Mouse (Mus musculus) liver, embryonic 16.5 days (tissue): ENCODE data around the gene Znhit1. TPM values are rescaled to one million over a fixed set of nuclear protein-coding genes. Genes with fewer than 3 reads are reported as not detected.

Experiments used
- ATAC-seq: fragments of 200-750 bp; cut with Nextera tagmentation; 2 replicates; pipeline ENCODE4 v1.8.0; 2017; ENCODE audit warnings: low read depth, mild to moderate bottlenecking, moderate number of reproducible peaks, moderate library complexity
- H3K27ac ChIP-seq: fragments of 300-500 bp; sonication (generic); 2 replicates; pipeline ENCODE4 v1.5.1; 2014; ENCODE audit warnings: mild to moderate bottlenecking, low read length
- H3K27me3 ChIP-seq: fragments of 300-500 bp; sonication (generic); 2 replicates; pipeline ENCODE4 v1.6.1; 2014; ENCODE audit warnings: low read depth, low read length, mixed read lengths; ENCODE audit not compliant: control insufficient read depth, insufficient read depth
- H3K36me3 ChIP-seq: fragments of 300-500 bp; sonication (generic); 2 replicates; pipeline ENCODE4 v1.6.1; 2014; ENCODE audit warnings: mild to moderate bottlenecking; ENCODE audit not compliant: control insufficient read depth, insufficient read depth
- H3K4me1 ChIP-seq: fragments of 300-500 bp; sonication (generic); 2 replicates; pipeline ENCODE4 v1.6.1; 2014; ENCODE audit warnings: low read depth, low read length, mixed read lengths; ENCODE audit not compliant: control insufficient read depth
- H3K4me2 ChIP-seq: fragments of 300-500 bp; sonication (generic); 2 replicates; pipeline ENCODE4 v1.6.1; 2014; ENCODE audit warnings: low read depth, low read length, mixed read lengths
- H3K4me3 ChIP-seq: fragments of 300-500 bp; sonication (generic); 2 replicates; pipeline ENCODE4 v1.5.1; 2014; ENCODE audit warnings: low read depth, mild to moderate bottlenecking, low read length
- H3K9ac ChIP-seq: fragments of 300-500 bp; sonication (generic); 2 replicates; pipeline ENCODE4 v1.6.1; 2014; ENCODE audit warnings: low read depth, low read length
- H3K9me3 ChIP-seq: fragments of 300-500 bp; sonication (generic); replicated peaks from 2 replicates; pipeline ENCODE4 v1.6.1; 2016; ENCODE audit warnings: low read length; ENCODE audit not compliant: control insufficient read depth
- WGBS: fragments of 180-500 bp; shearing (Covaris S2); extraction: QIAGEN DNeasy Blood & Tissue Kit; methylation state at CpG from one replicate; pipeline ENCODE4 v1.1.7; 2014; ENCODE audit not compliant: insufficient replicate concordance; 5-methylcytosine and 5-hydroxymethylcytosine counted together
- polyA plus RNA-seq: library from polyadenylated mRNA; unstranded; fragments of >200 nt; fragmentation: Nextera tagmentation; extraction: Ambion mirVana; gene quantifications from 2 replicates; pipeline ENCODE4 v1.2.1, GENCODE M21; 2015

Znhit1 gene
- polyA plus RNA-seq, 1 experiment from 2014 or later: 52.2 TPM

DNA sequence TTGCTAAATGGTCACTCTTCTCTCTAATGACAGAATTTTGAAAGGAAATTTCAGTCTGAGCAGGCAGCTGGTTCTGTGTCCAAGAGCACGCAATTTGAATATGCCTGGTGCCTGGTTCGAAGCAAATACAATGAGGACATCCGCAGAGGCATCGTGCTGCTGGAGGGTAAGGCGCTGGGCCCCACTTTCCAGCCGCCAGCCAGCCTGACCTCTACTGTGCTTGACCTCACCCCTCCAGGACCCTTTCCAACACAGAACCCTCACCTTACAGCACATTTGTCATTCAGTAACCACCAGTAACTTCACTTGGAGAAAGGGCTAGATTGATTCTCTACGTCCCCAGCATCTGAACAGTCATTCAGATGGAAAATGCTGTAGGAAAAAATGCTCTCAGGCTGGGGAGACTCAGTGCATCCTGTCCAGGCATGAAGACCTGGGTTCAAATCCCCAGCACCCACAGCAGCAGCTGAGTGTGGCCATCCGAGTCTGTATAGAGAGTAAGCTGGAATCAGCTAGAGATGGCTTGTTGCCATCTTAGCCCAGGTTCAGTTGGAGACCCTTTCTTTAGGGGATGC lies 24.8 kb downstream of the Znhit1 start:
- H3K27ac ChIP-seq: peak overlapping the region; percentile 92
- H3K4me3 ChIP-seq: peak overlapping the region; percentile 82
- H3K9ac ChIP-seq: peak overlapping the region; percentile 88
- no peaks in the 10 kb centered on the region for H3K27me3 ChIP-seq
- peak overlapping the region; percentile 84 for H3K4me2 ChIP-seq
- ATAC-seq: no peak
- H3K4me1 ChIP-seq: peaks cover 48% of the 10 kb centered on the region
- peaks cover 6% of the 10 kb centered on the region for H3K36me3 ChIP-seq
- H3K9me3 ChIP-seq: no peaks in the 10 kb centered on the region
- WGBS: 68% methylated on average over 8 of the region's 8 CpGs

DNA sequence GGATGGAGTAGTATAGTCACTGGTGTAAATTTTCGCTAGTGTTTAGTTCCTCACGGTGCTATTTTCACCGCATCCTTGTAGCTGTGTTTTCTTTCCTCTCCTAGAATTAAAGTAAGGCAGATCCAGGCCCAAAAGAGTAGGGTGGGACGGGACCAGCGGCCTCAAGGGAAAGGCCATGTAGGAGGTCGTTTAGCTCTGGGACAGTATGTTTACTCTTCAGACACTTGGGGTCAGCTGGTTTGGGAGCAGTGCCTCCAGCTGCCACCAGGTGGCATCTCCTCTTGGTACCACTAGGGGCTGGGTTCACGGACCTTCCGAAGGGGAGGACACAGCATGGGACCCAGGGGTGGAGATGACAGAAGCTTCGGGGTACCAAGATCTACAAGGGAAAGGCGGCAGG lies 25.3 kb downstream of the Znhit1 start:
- no peaks in the 10 kb centered on the region for H3K27me3 ChIP-seq
- H3K4me3 ChIP-seq: peak overlapping the region; percentile 82
- WGBS: under 1% methylated on average over 10 of the region's 10 CpGs
- peaks cover 6% of the 10 kb centered on the region for H3K36me3 ChIP-seq
- H3K9ac ChIP-seq: peak overlapping the region; percentile 88
- no peaks in the 10 kb centered on the region for H3K9me3 ChIP-seq
- H3K4me1 ChIP-seq: peaks cover 48% of the 10 kb centered on the region
- ATAC-seq: peak; percentile 55
- peak overlapping the region; percentile 84 for H3K4me2 ChIP-seq
- peak overlapping the region; percentile 92 for H3K27ac ChIP-seq

DNA sequence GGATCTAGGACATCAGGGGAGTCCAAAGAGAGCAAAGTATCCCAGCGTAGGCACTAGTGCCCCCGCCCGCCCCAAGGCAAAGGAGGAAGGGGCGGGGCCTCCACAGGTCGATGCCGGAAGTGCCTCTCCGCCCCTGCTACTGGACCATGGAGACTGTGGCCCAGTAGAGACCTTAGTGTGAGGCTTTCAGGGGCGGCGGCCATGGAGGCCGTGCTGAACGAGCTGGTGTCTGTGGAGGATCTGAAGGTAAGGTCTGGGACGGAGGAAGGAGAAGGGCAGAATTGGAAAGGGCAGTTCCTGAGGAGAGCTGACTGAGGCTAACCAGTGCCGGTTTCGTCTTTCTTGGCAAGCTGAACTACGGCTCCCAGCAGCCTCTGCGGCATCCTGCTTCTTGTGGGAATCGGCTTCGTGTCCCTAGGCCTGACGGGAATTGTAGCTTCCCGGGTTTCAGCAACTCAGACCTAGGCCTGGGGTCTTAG lies 25.8 kb downstream of the Znhit1 start:
- Histone ChIP-seq H3K27ac (peak overlapping the region; percentile 92), H3K4me1 (peaks cover 46% of the 10 kb centered on the region), H3K9me3 (no peaks in the 10 kb centered on the region), H3K27me3 (no peaks in the 10 kb centered on the region), H3K4me2 (peak overlapping the region; percentile 84), H3K4me3 (peak overlapping the region; percentile 82), H3K36me3 (peaks cover 6% of the 10 kb centered on the region), H3K9ac (peak overlapping the region; percentile 88)
- WGBS: 0% methylated on average over 20 of the region's 20 CpGs
- peak; percentile 81 for ATAC-seq

DNA sequence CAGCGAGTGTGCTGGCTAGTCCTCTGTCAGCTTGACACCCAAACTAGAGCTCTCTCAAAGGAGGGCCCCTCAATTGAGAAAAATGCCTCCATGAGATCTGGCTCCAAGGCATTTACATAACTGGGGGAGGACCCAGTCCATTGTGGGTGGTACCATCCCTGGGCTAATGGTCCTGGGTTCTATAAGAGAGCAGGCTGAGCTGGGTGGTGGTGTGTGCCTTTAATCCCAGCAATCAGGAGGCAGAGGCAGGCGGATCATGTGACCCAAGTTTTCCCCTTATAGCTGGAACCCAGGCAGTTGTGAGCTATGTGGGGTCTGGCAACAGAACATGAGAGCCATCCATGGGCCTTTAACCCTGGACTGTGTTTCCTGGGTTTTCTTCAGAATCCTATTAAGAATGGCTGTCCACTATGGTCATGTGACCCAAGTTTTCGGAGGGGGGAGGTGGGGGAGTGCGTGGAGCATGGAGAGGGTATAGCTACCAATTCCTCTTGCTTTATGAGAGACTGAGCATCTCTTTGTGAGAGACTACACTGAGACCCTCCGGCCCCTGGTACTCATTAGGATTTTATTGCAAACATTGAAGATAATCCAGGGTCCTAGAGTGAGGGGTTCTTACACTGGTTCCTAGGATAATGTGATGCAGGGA lies 26.4 kb downstream of the Znhit1 start:
- Histone ChIP-seq H3K4me2 (peak overlapping the region; percentile 84), H3K9ac (peak overlapping the region; percentile 88), H3K4me3 (peak overlapping the region; percentile 82), H3K4me1 (peaks cover 40% of the 10 kb centered on the region), H3K36me3 (peaks cover 6% of the 10 kb centered on the region), H3K27ac (peak overlapping the region; percentile 92), H3K27me3 (no peaks in the 10 kb centered on the region), H3K9me3 (no peaks in the 10 kb centered on the region)
- WGBS: 29% methylated on average over 5 of the region's 5 CpGs
- no peak for ATAC-seq

DNA sequence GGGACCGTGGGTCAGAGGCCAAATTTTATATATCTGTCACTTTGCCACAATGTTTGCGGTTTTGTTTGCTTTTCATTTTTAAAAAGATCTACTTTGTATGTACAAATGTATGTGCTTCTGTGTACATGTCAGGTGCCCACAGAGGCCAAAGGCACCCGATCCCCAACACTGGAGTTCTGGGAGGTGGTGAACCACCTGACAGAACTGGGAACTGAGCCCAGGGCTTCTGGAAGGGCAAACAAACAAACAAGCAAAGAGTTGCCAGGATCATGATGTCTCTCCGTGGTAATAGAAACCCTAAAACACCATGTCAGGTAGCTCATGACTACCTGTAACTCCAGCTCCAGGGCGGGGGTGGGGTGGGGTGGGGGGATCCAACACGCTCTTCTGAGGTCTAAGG lies 27.8 kb downstream of the Znhit1 start:
- no peaks in the 10 kb centered on the region for H3K9me3 ChIP-seq
- ATAC-seq: no peak
- H3K9ac ChIP-seq: no peak overlapping the region
- no peaks in the 10 kb centered on the region for H3K27me3 ChIP-seq
- peaks cover 6% of the 10 kb centered on the region for H3K36me3 ChIP-seq
- WGBS: 75% methylated on average over 6 of the region's 6 CpGs
- peaks cover 30% of the 10 kb centered on the region for H3K4me1 ChIP-seq
- H3K4me3 ChIP-seq: no peak overlapping the region
- H3K4me2 ChIP-seq: no peak overlapping the region
- no peak overlapping the region for H3K27ac ChIP-seq

DNA sequence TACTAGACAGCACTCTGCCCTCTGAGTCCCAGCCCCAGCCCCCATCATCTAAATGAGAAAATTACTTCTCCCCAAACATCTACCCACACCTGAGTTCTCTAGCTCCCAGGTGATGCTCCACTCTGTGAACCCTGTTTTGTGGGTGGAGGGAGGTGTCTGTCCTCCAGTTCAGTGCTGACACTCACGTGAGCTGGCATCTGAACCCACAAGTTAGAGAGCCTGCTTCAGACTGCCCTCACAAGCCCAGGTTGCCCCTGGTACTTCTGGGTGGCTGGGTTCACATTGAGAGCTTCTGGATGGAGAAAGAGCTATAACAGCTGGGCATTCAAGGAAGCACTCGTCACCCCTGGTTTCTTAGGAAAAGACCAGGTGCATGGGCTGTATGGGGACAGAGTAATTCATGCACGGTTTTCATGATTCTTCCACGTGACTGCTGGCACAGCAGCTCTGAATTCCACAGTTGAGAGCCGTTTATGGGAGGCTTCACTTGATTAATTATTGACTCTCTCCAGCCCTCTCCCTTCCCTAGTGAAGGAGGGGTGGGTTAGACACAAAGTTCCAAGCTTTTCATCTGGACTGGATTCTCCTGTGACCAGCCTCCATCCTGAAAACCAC lies 28.7 kb downstream of the Znhit1 start:
- Histone ChIP-seq H3K9ac (no peak overlapping the region), H3K36me3 (peaks cover 6% of the 10 kb centered on the region), H3K4me3 (no peak overlapping the region), H3K9me3 (no peaks in the 10 kb centered on the region), H3K27me3 (no peaks in the 10 kb centered on the region), H3K27ac (no peak overlapping the region), H3K4me2 (no peak overlapping the region), H3K4me1 (peaks cover 23% of the 10 kb centered on the region)
- ATAC-seq: no peak
- 59% methylated on average over 5 of the region's 5 CpGs for WGBS

DNA sequence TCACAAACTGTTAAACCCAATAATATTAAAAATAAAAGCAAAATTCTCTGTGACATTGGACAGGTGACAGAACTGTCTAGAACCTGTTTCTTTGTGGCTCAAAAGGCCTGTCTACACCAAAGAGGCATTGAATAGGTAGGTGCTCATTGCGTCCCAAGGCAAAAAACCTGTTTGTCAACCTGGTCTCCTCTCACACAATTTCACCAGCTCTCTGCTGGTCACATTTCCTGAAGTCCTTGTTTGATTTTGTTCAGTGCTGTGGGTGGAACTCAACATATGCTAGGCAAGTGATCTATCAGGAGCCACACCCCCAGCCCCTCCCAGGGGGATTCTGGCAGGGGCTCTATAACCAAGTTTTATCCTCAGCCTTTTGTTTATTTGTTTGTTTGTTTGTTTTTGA lies 30.6 kb downstream of the Znhit1 start:
- no peak overlapping the region for H3K27ac ChIP-seq
- ATAC-seq: no peak
- no peaks in the 10 kb centered on the region for H3K36me3 ChIP-seq
- no peaks in the 10 kb centered on the region for H3K27me3 ChIP-seq
- H3K9me3 ChIP-seq: no peaks in the 10 kb centered on the region
- WGBS: 79% methylated on average over 1 of the region's 1 CpGs
- H3K4me3 ChIP-seq: no peak overlapping the region
- no peak overlapping the region for H3K9ac ChIP-seq
- peaks cover 19% of the 10 kb centered on the region for H3K4me1 ChIP-seq
- H3K4me2 ChIP-seq: no peak overlapping the region

DNA sequence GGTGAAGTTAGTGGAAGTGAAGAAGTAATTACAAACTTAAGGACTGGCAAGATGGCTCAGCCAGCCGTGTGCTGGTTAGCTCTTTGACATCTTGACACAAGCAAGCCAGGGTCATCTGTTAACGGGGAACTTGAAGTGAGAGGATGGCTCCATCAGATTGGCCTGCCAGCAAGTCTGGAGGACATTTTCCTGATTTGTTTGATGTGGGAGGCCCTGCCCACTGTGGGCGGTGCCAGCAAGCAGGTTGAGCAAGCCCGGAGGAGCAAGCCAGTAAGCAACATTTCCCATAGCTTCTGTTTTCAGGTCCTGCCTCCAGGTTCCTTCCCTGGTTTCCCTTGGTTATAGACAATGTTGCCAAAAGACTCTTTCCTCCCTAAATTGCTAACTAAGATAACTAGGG lies 32.2 kb downstream of the Znhit1 start:
- no peaks in the 10 kb centered on the region for H3K27me3 ChIP-seq
- WGBS: 61% methylated on average over 4 of the region's 4 CpGs
- H3K4me2 ChIP-seq: no peak overlapping the region
- ATAC-seq: no peak
- H3K4me1 ChIP-seq: peaks cover 17% of the 10 kb centered on the region
- H3K9me3 ChIP-seq: no peaks in the 10 kb centered on the region
- no peaks in the 10 kb centered on the region for H3K36me3 ChIP-seq
- no peak overlapping the region for H3K9ac ChIP-seq
- no peak overlapping the region for H3K4me3 ChIP-seq
- no peak overlapping the region for H3K27ac ChIP-seq

DNA sequence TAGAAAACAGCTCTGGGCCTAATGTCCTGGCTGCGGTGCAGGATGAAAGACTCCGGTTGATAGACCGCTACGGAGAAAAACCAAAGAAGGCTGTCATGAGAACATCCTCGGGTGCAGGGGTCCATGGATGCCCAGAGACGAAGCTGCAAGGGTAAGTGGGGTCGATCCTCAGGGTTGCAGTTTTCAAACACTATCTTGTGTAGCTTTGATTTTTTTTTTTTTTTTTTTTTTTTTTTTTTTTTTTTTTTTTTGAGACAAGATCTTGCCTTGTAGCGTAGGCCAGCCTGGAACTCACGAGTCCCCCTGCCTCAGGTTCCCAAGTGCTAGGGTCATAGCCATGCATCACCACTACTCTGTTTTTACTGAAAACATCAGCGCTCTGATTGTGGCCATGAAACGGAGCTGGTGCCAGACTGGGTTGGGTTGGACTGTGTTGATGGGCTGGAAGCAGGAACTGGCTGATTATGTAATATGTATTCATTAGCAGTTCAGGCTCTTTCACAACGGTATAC lies 34.3 kb downstream of the Znhit1 start:
- peaks cover 17% of the 10 kb centered on the region for H3K4me1 ChIP-seq
- peak overlapping the region; percentile 92 for H3K4me2 ChIP-seq
- no peaks in the 10 kb centered on the region for H3K36me3 ChIP-seq
- 3% methylated on average over 12 of the region's 12 CpGs for WGBS
- ATAC-seq: peak; percentile 25
- peak overlapping the region; percentile 72 for H3K9ac ChIP-seq
- H3K27ac ChIP-seq: peak overlapping the region; percentile 71
- H3K27me3 ChIP-seq: no peaks in the 10 kb centered on the region
- peak overlapping the region; percentile 79 for H3K4me3 ChIP-seq
- H3K9me3 ChIP-seq: no peaks in the 10 kb centered on the region
